Comparison of ENCODE assay signal across 20 mouse cellular contexts in the genomic region with DNA sequence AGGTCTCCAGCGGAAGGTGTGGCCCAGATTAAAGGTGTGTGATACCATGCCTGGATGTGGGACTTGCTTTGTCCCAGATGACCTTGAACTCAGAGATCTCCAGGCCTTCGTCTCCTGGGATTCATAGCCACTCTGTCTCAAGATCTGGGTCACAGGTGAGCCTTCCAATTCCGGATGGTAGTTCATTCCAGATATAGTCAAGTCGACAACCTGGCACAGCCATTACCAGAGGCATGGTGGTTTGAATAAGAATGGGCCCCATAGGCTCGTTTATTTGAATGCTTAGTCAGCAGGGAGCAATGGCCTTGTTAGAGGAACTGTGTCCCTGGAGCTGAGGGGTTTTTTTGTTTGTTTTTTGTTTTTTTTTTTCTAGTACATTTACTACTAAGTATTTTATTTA. TPM values are rescaled to one million over a fixed set of nuclear protein-coding genes. Genes with fewer than 3 reads are reported as not detected.
"Had no signal": no experiment of that assay in that cellular context is flagged by ENCODE, and none has a peak within 500 bp of the region (broad histone marks: within the 10 kb centered on the region; RNA-seq: fewer than 3 reads in every experiment).

No protein-coding gene starts in this region.

- H3K4me1 ChIP-seq: midbrain, embryonic 15.5 days had no signal

- H3K27ac ChIP-seq: lung, embryonic 15.5 days; macrophage; midbrain, embryonic 13.5 days; midbrain, embryonic 15.5 days; neural tube, embryonic 12.5 days had no signal

- DNase-seq: liver, postnatal 0 days; lung, adult 2 months; lung, postnatal 14 days; lung, postnatal 36 days; right cerebral cortex, postnatal 25 days; right cerebral cortex, postnatal 4 days; spleen, adult 18-20 months; thymus, adult 18-20 months; thymus, postnatal 25 days; thymus, postnatal 4 days had no signal

- H3K4me3 ChIP-seq: lung, embryonic 15.5 days; megakaryocyte, embryonic 14.5 days; midbrain, embryonic 13.5 days; midbrain, embryonic 15.5 days; neural tube, embryonic 12.5 days had no signal

RNA-seq across cellular contexts. Expression of a gene that starts 40.7 kb away (rescaled TPM):
- total RNA-seq: megakaryocyte progenitor cell, adult 5-6 weeks; monocyte, adult 5-6 weeks; neutrophil, adult 5-6 weeks had no signal
- polyA plus RNA-seq: liver, postnatal 0 days; lung, postnatal 0 days; macrophage had no signal
